In the genomic region with DNA sequence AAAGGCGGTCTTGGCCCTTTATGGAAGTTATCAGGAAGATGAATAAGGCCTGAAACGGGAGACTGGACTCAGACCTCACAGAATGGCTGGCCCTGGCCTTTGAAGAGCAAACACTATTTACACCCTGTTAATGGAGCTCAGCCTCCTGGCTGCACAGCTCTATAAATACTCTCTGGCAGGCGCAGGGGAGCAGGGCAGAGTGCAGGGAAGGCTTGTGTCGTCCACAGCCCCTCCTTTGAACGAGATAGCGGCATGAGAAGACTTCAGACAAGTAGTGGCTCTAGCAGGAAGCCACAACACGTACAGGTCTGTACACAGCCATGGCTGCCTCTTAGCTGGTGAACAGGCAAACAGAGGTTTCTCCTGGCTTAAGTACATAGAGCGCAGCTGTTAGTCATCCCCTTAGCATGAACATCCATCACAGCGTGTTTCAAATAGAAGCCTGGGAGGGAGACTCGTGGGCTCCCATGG, we compare ENCODE assay signal across 10 mouse cellular contexts.
A peak's percentile ranks its signal among the peaks of the same experiment; 100 is the strongest.
DNase-seq lines count a peak whose midpoint lies in the region; ATAC-seq and TF ChIP-seq lines count a peak whose summit lies in the region.
"Had no signal": no experiment of that assay in that cellular context is flagged by ENCODE, and none has a peak within 500 bp of the region (broad histone marks: within the 10 kb centered on the region; RNA-seq: fewer than 3 reads in every experiment).

No protein-coding gene starts in this region.

- peaks cover 5% of the 10 kb centered on the region for H3K27me3 ChIP-seq in limb, embryonic 12.5 days
- no peaks in the 10 kb centered on the region for H3K27me3 ChIP-seq in thymus, adult 2 months (ENCODE audit: control insufficient read depth, insufficient read depth, low read length)

- H3K36me3 ChIP-seq in limb, embryonic 12.5 days, result no peaks in the 10 kb centered on the region
- no peaks in the 10 kb centered on the region for H3K36me3 ChIP-seq in thymus, adult 2 months (ENCODE audit: control insufficient read depth, insufficient read depth, low read length)
- H3K36me3 ChIP-seq: embryonic facial prominence, embryonic 15.5 days had no signal

- peak overlapping the region; percentile 24 for H3K9ac ChIP-seq in limb, embryonic 12.5 days (replicated peaks)
- H3K9ac ChIP-seq: embryonic facial prominence, embryonic 15.5 days had no signal

- peak; percentile 80 for DNase-seq in heart, adult 11 months
- DNase-seq in heart, adult 9 months (ENCODE audit: low spot score in 2 of 2), result no peak
- peak; percentile 54 to 58 for DNase-seq in urinary bladder, adult 18-20 months (ENCODE audit: low spot score in 2 of 2)
- DNase-seq in urinary bladder, adult 2 months (ENCODE audit: low spot score), result no peak
- DNase-seq in urinary bladder, postnatal 36 days (ENCODE audit: low spot score in 2 of 2), result peak; percentile 42 to 44
- DNase-seq in thymus, adult 2 months, result no peak
- no peak for DNase-seq in layer of hippocampus, postnatal 36 days

- H3K9me3 ChIP-seq in limb, embryonic 12.5 days, result no peaks in the 10 kb centered on the region
- H3K9me3 ChIP-seq: embryonic facial prominence, embryonic 15.5 days had no signal

- no peak overlapping the region for H3K4me3 ChIP-seq in limb, embryonic 12.5 days (replicated peaks)
- no peak overlapping the region for H3K4me3 ChIP-seq in thymus, adult 2 months (ENCODE audit: control insufficient read depth, insufficient read depth, low read length)
- H3K4me3 ChIP-seq: embryonic facial prominence, embryonic 15.5 days had no signal

- no peak for ATAC-seq in limb, embryonic 12.5 days (ENCODE audit: insufficient number of reproducible peaks, insufficient read depth, low FRiP score, low TSS enrichment, low read depth)

- TF ChIP-seq POLR2A in thymus, adult 2 months (IDR thresholded peaks at IDR 0.05; ENCODE audit: control insufficient read depth, extremely low read depth, insufficient read depth, low read length, poor library complexity), result no peak

- peak overlapping the region; percentile 15; the same call in 1 of the 2 replicates for H3K4me2 ChIP-seq in limb, embryonic 12.5 days
- H3K4me2 ChIP-seq: embryonic facial prominence, embryonic 15.5 days had no signal

- 13% methylated on average over 10 of the region's 10 CpGs for WGBS in limb, embryonic 12.5 days
- 67% methylated on average over 10 of the region's 10 CpGs for WGBS in thymus, adult 2 months

- peak overlapping the region; percentile 46; the same call in 1 of the 2 replicates for H3K27ac ChIP-seq in limb, embryonic 12.5 days
- H3K27ac ChIP-seq in thymus, adult 2 months (ENCODE audit: control insufficient read depth, insufficient read depth, low read length), result no peak overlapping the region
- H3K27ac ChIP-seq: embryonic facial prominence, embryonic 15.5 days; macrophage had no signal

- H3K4me1 ChIP-seq in limb, embryonic 12.5 days (replicated peaks), result peaks cover 26% of the 10 kb centered on the region
- H3K4me1 ChIP-seq in thymus, adult 2 months (replicated peaks; ENCODE audit: control insufficient read depth, insufficient read depth, low read length), result no peaks in the 10 kb centered on the region

- no peak for TF ChIP-seq CTCF in thymus, adult 2 months (IDR thresholded peaks at IDR 0.05; ENCODE audit: borderline replicate concordance, control insufficient read depth, extremely low read depth, insufficient read depth, low read length, poor library complexity)

Comparison
In these comparisons a context has a peak if more than half of its experiments do, and no peak if none do; other contexts are left out.
1. DNase-seq: peak in heart, adult 11 months (single experiment), urinary bladder, adult 18-20 months (2 of 2) and urinary bladder, postnatal 36 days (2 of 2); none in heart, adult 9 months (0 of 2), urinary bladder, adult 2 months (single experiment), thymus, adult 2 months (single experiment) and layer of hippocampus, postnatal 36 days (0 of 2).